Mouse (Mus musculus) hindbrain, embryonic 12.5 days (tissue): Measurements from ENCODE around the gene Aurkaip1. TPM values are rescaled to one million over a fixed set of nuclear protein-coding genes. Genes with fewer than 3 reads are reported as not detected.

ENCODE experiments used
- ATAC-seq: fragments of 200-750 bp; cut with Nextera tagmentation; 2 replicates; pipeline ENCODE4 v1.8.0; 2017; ENCODE audit warnings: moderate TSS enrichment; ENCODE audit not compliant: low FRiP score
- H3K27ac ChIP-seq: fragments of 300-500 bp; sonication (generic); 2 replicates; pipeline ENCODE4 v1.5.1; 2016; ENCODE audit warnings: mild to moderate bottlenecking
- H3K27me3 ChIP-seq: fragments of 300-500 bp; sonication (generic); 2 replicates; pipeline ENCODE4 v1.6.1; 2016; ENCODE audit warnings: mild to moderate bottlenecking
- H3K36me3 ChIP-seq: fragments of 300-500 bp; sonication (generic); 2 replicates; pipeline ENCODE4 v1.6.1; 2016; ENCODE audit warnings: mild to moderate bottlenecking
- H3K4me1 ChIP-seq: fragments of 300-500 bp; sonication (generic); 2 replicates; pipeline ENCODE4 v1.6.1; 2016
- H3K4me2 ChIP-seq: fragments of 300-500 bp; sonication (generic); replicated peaks from 2 replicates; pipeline ENCODE4 v1.6.1; 2016; ENCODE audit warnings: mild to moderate bottlenecking
- H3K4me3 ChIP-seq: fragments of 300-500 bp; sonication (generic); 2 replicates; pipeline ENCODE4 v1.5.1; 2016; ENCODE audit warnings: mild to moderate bottlenecking
- H3K9ac ChIP-seq: fragments of 300-500 bp; sonication (generic); 2 replicates; pipeline ENCODE4 v1.6.1; 2016; ENCODE audit warnings: mild to moderate bottlenecking, moderate library complexity
- H3K9me3 ChIP-seq: fragments of 300-500 bp; sonication (generic); replicated peaks from 2 replicates; pipeline ENCODE4 v1.6.1; 2016; ENCODE audit warnings: mild to moderate bottlenecking
- WGBS: fragments of 180-500 bp; shearing (Covaris S2); methylation state at CpG from one replicate; pipeline ENCODE4 v1.1.7; 2016; 5-methylcytosine and 5-hydroxymethylcytosine counted together
- polyA plus RNA-seq: library from polyadenylated mRNA; unstranded; fragments of >200 nt; fragmentation: Nextera tagmentation; extraction: Ambion mirVana; gene quantifications from 2 replicates; pipeline ENCODE4 v1.2.1, GENCODE M21; 2016

Aurkaip1 gene
- polyA plus RNA-seq, 1 experiment from 2014 or later = 127 TPM

DNA sequence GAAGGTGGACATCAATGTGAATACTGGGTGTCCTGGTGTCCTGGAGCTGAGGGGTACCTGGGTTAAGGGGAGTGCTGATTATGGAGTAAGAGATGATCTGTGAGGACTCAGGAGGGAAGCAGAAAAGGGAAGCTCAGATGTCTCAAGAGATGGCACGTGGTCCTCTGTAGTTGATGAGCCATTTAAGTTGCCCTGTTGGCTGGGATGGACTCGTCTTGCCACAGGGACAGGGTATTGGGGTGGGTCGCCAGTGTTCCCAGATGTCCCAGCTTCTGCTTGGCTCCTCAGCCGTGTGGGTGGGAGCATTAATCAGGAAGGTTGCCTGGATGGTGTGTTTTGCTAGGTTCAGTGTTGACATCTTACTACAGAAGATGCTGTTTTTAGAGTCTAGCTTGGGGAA, 2.2 kb downstream of the Aurkaip1 start:
- no peak overlapping the region for H3K9ac ChIP-seq
- whole genome bisulfite sequencing = 86% methylated on average over 4 of the region's 4 CpGs
- ATAC-seq = no peak

DNA sequence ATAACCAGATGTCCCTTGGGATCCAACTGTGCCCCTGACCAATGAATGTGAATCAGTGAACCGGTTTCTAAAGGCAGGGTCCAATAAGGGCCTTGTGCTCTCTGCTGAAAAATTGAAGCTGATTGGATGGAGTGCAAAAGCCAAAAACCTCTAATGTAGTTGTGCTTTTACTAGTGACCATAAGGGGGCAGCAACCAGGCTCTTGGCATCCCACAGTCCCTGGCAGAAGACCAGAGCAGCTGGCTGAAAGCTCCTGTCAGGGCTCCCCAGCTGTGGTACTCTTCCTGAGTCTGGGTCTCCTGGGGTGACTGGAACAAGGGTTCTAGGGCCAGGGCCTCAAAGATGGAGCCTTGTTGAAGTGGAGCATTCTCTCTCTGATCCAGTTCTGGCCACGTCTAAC, 2.8 kb downstream of the Aurkaip1 start:
- Histone ChIP-seq H3K9me3 (no peaks in the 10 kb centered on the region), H3K4me2 (no peak overlapping the region), H3K27ac (peak overlapping the region; percentile 60; the same call in 1 of the 2 replicates), H3K9ac (no peak overlapping the region), H3K36me3 (peaks cover 6% of the 10 kb centered on the region; the same call in 1 of the 2 replicates), H3K27me3 (no peaks in the 10 kb centered on the region), H3K4me1 (peaks cover 22% of the 10 kb centered on the region), H3K4me3 (no peak overlapping the region; the same call in 1 of the 2 replicates)
- ATAC-seq = peak; percentile 11; the same call in 1 of the 2 replicates
- 36% methylated on average over 2 of the region's 2 CpGs for WGBS

More for the DNA sequence above, 2.2 kb downstream of the Aurkaip1 start:
- Histone ChIP-seq H3K4me3 (no peak overlapping the region), H3K9me3 (no peaks in the 10 kb centered on the region), H3K36me3 (peaks cover 6% of the 10 kb centered on the region; the same call in 1 of the 2 replicates), H3K4me1 (peaks cover 21% of the 10 kb centered on the region), H3K27me3 (no peaks in the 10 kb centered on the region), H3K4me2 (no peak overlapping the region), H3K27ac (no peak overlapping the region)

DNA sequence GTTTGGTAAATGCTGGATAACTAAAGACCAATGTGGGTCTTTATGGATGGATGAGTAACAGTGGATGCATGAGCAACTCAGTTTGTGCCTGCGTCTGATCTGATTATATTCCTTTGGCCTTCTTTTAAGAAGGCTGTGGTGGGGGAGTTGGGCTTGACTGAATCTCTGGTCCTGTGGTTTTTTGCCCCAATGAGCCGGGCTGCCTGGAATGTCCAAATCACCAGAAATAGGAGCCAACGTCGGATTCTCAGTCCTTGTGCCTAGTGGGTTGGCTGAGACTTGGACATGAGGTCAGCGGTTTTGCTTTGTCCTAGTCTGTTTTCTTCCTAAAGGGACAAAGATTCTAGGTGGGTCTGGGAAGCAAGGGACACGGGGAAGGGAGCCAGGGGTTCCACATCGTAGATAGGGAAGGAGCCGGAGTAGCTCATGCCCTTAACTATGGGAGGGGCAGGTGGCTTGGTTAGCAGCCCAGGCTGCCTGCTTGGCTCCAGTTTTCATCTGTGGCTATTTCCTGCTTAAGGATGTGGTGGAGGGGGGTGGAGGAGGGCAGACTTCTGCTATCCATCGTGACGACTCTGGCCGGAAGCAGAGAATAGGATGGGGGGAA, 6.4 kb downstream of the Aurkaip1 start:
- Histone ChIP-seq H3K4me3 (no peak overlapping the region), H3K27me3 (peaks cover 17% of the 10 kb centered on the region), H3K4me1 (peaks cover 39% of the 10 kb centered on the region), H3K27ac (no peak overlapping the region), H3K4me2 (no peak overlapping the region), H3K36me3 (peaks cover 8% of the 10 kb centered on the region), H3K9ac (no peak overlapping the region), H3K9me3 (no peaks in the 10 kb centered on the region)
- no peak for ATAC-seq
- WGBS = 79% methylated on average over 11 of the region's 11 CpGs

DNA sequence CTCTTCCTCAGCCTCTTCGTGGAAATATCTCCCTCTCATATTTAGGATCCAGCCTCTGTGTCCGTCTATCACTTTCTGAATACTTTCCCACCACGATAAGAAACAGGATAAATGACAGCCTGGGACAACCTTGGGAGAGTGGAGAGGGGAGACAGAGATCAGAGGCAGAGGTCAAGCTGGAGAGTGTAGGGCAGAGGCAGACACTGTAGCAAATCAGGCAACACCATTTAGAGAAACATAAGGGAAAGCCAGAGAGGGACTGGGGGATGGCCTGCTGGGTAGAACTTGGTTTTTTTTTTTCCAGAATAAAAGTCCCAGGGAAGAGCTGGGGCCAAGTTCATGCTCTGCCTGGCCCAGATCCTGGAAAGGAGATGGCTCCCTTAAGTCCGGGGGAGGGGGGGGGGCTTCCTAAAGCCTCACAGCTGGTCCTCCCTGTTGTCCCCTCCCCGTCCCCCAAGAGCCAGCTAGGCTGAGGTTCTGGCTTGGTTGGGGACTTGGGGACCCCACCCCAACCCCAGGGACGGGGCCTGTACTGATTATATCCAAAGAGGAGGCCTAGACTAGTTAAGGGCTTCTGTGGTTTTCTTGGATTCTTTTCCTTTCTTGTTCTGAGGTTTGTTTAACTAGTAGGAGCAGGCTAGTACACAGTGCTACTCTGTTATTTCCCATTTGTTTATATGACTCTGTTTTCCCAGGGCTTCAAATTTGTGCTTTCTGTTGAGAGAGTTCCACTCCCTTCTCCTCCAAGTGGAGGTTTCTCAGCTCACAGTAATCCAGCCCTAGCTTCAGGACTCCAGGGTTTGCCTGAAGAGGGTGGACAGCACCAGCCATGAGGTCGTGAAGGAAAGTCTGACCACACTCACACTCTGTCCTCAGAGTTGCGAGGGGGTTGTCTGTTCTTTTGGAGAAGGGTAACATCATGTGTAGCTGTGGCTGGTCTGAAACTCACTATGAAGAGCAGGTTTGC, 7.4 kb downstream of the Aurkaip1 start:
- Histone ChIP-seq H3K36me3 (peaks cover 5% of the 10 kb centered on the region; the same call in 1 of the 2 replicates), H3K27ac (0 out of 2 replicates have a peak overlapping the region, but pooled peaks have one; percentile 55), H3K9me3 (no peaks in the 10 kb centered on the region), H3K9ac (no peak overlapping the region), H3K4me3 (no peak overlapping the region), H3K4me1 (peaks cover 33% of the 10 kb centered on the region), H3K4me2 (no peak overlapping the region), H3K27me3 (peaks cover 17% of the 10 kb centered on the region)
- ATAC-seq = no peak
- WGBS = 63% methylated on average over 8 of the region's 8 CpGs

DNA sequence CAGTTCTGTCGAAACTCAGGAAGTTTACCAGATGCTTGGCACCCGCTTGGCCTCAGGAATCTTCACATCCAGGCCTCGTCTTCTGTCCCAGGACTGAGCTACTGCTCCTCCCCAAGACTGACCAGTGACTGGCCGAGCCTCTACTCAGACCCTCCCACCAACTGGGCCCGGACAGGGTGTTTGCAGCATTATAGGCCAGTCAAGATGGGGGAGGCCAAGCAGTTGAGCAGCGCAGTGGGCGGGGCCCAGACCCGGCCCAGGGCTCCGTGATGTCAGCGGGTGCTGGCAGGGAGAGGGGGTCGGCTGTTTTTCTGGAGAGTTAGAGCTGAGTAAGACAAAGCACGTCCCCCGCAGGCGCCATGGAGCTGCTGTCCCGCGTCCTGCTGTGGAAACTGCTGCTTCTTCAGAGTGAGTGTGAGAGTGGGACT, 8.4 kb downstream of the Aurkaip1 start, which contains the start of gene Mxra8:
TSS of gene Mxra8 (plus strand) at position 198 of the 428 bp plus-strand sequence.
- peaks cover 28% of the 10 kb centered on the region for H3K4me1 ChIP-seq
- peaks cover 17% of the 10 kb centered on the region for H3K27me3 ChIP-seq
- H3K9ac ChIP-seq = peak within 1 kb of the TSS; percentile 62
- H3K27ac ChIP-seq = peak within 1 kb of the TSS; percentile 55; the same call in 1 of the 2 replicates
- peak within 1 kb of the TSS; percentile 70 for H3K4me2 ChIP-seq
- H3K4me3 ChIP-seq = peak within 1 kb of the TSS; percentile 36
- peaks cover 5% of the 10 kb centered on the region; the same call in 1 of the 2 replicates for H3K36me3 ChIP-seq
- 2% methylated on average over 16 of the region's 16 CpGs for WGBS
- peak; percentile 67 for ATAC-seq
- no peaks in the 10 kb centered on the region for H3K9me3 ChIP-seq

DNA sequence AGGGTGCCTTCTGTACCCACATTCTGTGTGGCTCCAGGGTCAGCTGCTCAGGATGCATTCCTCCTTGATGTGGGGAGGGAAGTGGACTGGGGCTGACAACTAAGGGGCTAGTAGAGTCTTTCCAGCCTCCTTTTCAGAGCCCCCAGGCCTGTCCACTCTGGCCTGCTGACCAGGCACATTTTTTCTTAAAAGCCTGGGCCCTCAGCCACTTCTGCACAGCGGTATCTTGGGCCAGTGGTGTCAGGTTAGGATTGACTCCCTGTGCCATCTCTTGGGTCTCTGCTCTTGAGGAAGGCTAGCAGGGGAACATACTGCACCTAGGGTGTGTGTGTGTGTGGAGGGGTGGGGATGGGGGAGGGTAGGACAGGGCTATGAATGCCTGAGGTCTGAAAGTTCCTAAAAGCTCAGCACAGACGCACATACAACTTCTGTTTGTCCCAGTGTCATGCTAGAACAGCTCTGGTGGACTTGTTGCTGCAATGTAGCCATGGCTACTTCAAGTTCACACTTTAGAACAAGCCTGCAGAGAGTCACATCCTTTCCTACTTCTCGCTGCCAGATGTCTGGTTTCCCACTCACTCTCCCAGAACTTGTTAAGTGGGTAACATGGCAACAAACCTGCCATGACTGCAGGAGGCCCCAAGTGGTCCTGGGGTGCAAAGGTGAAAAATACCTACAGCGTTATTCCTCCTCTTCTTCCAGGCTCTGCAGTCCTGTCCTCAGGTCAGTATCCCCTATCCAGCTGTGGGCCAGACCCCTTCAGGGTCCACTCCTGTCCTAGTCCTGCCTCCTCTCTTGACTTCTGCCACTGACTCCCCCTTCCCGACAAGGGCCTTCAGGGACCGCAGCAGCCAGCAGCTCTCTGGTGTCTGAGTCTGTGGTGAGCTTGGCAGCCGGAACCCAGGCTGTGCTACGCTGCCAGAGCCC, 9.3 kb downstream of the Aurkaip1 start:
- peak overlapping the region; percentile 36 for H3K4me3 ChIP-seq
- H3K36me3 ChIP-seq = peaks cover 5% of the 10 kb centered on the region; the same call in 1 of the 2 replicates
- peak overlapping the region; percentile 62 for H3K9ac ChIP-seq
- no peaks in the 10 kb centered on the region for H3K9me3 ChIP-seq
- 0 out of 2 replicates have a peak, but pooled peaks have one; percentile 19 for ATAC-seq
- peak overlapping the region; percentile 70 for H3K4me2 ChIP-seq
- 9% methylated on average over 8 of the region's 8 CpGs for WGBS
- H3K27ac ChIP-seq = no peak overlapping the region
- H3K4me1 ChIP-seq = peaks cover 28% of the 10 kb centered on the region
- H3K27me3 ChIP-seq = peaks cover 17% of the 10 kb centered on the region

DNA sequence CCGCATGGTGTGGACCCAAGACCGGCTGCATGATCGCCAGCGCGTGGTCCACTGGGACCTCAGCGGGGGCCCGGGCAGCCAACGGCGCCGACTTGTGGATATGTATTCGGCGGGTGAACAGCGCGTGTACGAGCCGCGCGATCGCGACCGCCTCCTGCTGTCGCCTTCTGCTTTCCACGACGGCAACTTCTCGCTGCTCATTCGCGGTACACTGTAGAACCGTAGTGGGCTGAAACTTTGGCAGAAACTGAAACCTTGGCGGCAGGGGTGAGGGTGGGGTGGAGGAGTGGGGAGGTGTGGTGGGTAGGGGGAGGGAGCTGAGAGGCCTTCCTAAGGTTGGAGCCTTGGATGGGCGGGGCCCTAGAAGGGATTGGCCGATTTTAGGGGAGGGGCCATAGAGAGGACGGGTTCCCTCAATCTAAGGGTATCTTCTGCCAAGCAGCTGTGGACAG, 10.0 kb downstream of the Aurkaip1 start:
- H3K4me3 ChIP-seq = peak overlapping the region; percentile 36
- peak; percentile 46 for ATAC-seq
- H3K27ac ChIP-seq = no peak overlapping the region
- under 1% methylated on average over 32 of the region's 32 CpGs for WGBS
- peaks cover 5% of the 10 kb centered on the region; the same call in 1 of the 2 replicates for H3K36me3 ChIP-seq
- peak overlapping the region; percentile 62 for H3K9ac ChIP-seq
- H3K4me1 ChIP-seq = peaks cover 28% of the 10 kb centered on the region
- peaks cover 17% of the 10 kb centered on the region for H3K27me3 ChIP-seq
- no peaks in the 10 kb centered on the region for H3K9me3 ChIP-seq
- H3K4me2 ChIP-seq = peak overlapping the region; percentile 70

DNA sequence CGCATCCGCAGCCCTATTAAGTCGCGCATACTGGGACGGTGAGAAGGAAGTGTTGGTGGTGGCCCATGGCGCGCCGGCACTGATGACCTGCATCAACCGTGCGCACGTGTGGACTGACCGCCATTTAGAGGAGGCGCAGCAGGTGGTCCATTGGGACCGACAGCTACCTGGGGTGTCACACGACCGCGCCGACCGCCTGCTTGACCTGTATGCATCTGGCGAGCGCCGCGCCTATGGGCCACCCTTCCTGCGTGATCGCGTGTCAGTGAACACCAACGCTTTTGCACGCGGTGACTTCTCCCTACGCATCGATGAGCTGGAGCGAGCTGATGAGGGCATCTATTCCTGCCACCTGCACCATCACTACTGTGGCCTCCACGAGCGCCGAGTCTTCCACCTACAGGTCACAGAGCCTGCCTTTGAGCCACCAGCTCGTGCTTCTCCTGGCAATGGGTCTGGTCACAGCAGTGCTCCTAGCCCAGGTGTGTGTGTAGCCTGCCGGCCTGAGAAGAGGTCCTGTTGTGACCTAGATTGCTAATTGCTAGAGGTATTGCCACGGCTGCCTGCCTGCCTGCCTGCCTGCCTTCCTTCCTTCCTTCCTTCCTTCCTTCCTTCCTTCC, 10.7 kb downstream of the Aurkaip1 start:
- peaks cover 5% of the 10 kb centered on the region; the same call in 1 of the 2 replicates for H3K36me3 ChIP-seq
- H3K9me3 ChIP-seq = no peaks in the 10 kb centered on the region
- H3K27ac ChIP-seq = no peak overlapping the region
- no peak overlapping the region for H3K9ac ChIP-seq
- H3K4me3 ChIP-seq = 0 out of 2 replicates have a peak overlapping the region, but pooled peaks have one; percentile 36
- H3K4me2 ChIP-seq = peak overlapping the region; percentile 70
- peak; percentile 11; the same call in 1 of the 2 replicates for ATAC-seq
- WGBS = 38% methylated on average over 38 of the region's 38 CpGs
- H3K27me3 ChIP-seq = peaks cover 17% of the 10 kb centered on the region
- H3K4me1 ChIP-seq = peaks cover 33% of the 10 kb centered on the region

DNA sequence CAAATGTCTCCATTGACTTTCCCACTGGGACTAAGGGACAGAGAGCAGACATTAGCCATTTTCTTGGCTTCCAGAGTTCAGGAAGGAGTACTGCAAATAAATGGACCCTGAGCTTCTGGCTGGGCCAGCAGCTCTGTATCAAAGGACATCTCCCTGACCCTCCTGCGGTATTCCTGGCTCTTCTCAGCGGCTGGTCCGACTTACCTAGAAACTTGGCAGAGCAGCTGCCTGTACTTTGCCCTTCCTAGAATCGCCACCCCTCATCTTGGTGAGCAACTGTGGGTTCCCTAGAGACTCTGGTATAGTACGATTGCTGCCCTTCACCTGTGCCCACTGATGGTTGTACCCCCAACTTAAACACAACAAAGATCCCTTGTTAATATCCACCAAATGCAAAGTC, 12.2 kb downstream of the Aurkaip1 start:
- peaks cover 5% of the 10 kb centered on the region; the same call in 1 of the 2 replicates for H3K36me3 ChIP-seq
- no peak for ATAC-seq
- no peak overlapping the region for H3K27ac ChIP-seq
- 91% methylated on average over 5 of the region's 5 CpGs for WGBS
- H3K4me1 ChIP-seq = peaks cover 39% of the 10 kb centered on the region
- H3K9ac ChIP-seq = no peak overlapping the region
- no peak overlapping the region for H3K4me3 ChIP-seq
- H3K27me3 ChIP-seq = peaks cover 17% of the 10 kb centered on the region
- no peak overlapping the region for H3K4me2 ChIP-seq
- H3K9me3 ChIP-seq = no peaks in the 10 kb centered on the region

DNA sequence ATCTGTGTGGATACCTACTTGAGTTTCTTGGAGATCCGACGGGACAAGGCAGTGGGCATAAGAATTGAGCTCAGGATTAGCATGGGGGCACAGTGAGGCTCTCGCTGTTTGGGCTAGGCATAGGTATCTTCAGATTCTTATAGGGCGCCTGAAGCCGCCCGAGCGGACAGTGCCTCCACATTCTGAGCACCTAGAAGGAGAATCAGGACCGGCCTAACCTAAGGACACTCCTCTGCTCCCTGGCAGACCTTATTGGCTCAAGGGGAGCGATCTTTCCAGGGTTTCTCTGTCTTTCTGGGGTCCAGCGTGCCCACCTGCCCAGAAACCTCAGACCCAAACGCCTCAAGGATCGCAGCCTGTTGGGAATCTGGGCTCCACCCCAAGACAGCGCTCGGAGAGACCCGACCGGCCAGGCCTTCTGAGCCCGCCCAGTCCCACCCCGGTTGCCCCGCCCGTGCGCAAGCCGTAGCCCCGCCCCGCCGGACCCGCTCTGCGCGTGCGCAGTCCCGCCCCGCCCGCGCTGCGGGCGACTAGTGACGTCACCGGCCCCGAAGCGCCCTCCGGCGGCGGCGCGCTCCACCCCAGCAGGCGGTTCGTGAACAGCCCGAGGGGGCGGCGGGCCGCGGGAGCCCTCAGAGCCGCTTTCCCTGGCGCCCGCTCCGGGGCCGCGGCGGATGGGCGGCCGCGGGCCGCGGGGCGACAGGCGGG, 16.0 kb downstream of the Aurkaip1 start, which contains the start of gene Dvl1:
TSS of gene Dvl1 (plus strand) at position 532 of the 708 bp plus-strand sequence.
- H3K27ac ChIP-seq = peak within 1 kb of the TSS; percentile 79
- no peaks in the 10 kb centered on the region for H3K9me3 ChIP-seq

More for the DNA sequence above, 16.0 kb downstream of the Aurkaip1 start, which contains the start of gene Dvl1:
- Histone ChIP-seq H3K4me2 (peak within 1 kb of the TSS; percentile 88), H3K9ac (peak within 1 kb of the TSS; percentile 94), H3K36me3 (peaks cover 5% of the 10 kb centered on the region; the same call in 1 of the 2 replicates), H3K4me1 (peaks cover 31% of the 10 kb centered on the region), H3K27me3 (0 out of 2 replicates have a peak, but pooled peaks cover under 1% of the 10 kb centered on the region), H3K4me3 (peak within 1 kb of the TSS; percentile 86)
- 2% methylated on average over 58 of the region's 65 CpGs for WGBS
- ATAC-seq = peak; percentile 90
